Mouse (Mus musculus): ENCODE data around the gene Glrb.

GRCm38 (mm10) chr3:80823975-80824374 is 89.5 kb downstream of the Glrb start:
- TF ChIP-seq CTCF (IDR thresholded peaks at IDR 0.05 in 2 of 3, conservative IDR thresholded peaks at IDR 0.05 in 1 of 3; ENCODE audit: control insufficient read depth in 1 of 3, insufficient read depth in 1 of 3, low read depth in 2 of 3, low read length in 3 of 3, poor library complexity in 1 of 3, severe bottlenecking in 1 of 3) (no peak), EP300 (IDR thresholded peaks at IDR 0.05; ENCODE audit: low read depth in 1 of 2, low read length in 2 of 2) (no peak), HCFC1 (IDR thresholded peaks at IDR 0.05; ENCODE audit: low read depth, low read length) (no peak), USF1 (IDR thresholded peaks at IDR 0.05; ENCODE audit: low read depth, low read length) (no peak), POLR2A (IDR thresholded peaks at IDR 0.05; ENCODE audit: control insufficient read depth in 1 of 2, insufficient read depth in 1 of 2, low read depth in 1 of 2, low read length in 2 of 2, poor library complexity in 1 of 2) (no peak)
